Mouse (Mus musculus): ENCODE measurements around the gene Plekhj1.
A peak's percentile ranks its signal among the peaks of the same experiment; 100 is the strongest.

The Plekhj1 gene

DNA sequence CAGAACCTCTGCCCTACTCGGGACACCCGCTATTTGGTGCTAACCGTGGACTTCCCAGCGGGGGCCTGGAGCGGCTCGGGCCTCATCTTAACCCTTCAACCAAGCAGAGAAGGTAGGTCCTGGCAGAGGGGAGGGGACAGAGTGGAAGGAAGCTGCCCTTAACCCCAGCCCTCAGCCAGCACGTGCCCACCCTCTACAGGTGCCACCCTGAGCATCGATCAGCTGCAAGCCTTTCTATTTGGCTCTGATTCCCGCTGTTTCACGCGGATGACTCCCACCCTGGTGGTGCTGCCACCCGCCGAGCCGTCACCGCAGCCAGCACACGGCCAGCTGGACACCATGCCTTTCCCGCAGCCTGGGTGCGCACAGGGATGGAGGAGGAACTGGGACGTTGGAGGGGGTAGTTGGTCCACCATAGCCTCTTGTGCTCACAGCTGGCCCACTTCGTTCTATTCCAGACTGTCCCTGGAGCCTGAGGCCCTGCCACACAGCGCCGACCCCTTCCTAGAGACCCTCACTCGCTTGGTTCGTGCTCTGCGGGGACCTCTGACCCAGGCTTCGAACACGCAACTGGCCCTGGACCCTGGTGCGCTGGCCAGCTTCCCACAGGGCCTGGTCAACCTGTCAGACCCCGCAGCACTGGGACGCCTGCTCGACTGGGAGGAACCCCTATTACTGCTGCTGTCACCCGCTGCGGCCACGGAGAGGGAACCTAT, 8.1 kb upstream of the Plekhj1 start:
- no peak for DNase-seq (ENCODE audit: low read depth in 2 of 2, low spot score in 2 of 2)

DNA sequence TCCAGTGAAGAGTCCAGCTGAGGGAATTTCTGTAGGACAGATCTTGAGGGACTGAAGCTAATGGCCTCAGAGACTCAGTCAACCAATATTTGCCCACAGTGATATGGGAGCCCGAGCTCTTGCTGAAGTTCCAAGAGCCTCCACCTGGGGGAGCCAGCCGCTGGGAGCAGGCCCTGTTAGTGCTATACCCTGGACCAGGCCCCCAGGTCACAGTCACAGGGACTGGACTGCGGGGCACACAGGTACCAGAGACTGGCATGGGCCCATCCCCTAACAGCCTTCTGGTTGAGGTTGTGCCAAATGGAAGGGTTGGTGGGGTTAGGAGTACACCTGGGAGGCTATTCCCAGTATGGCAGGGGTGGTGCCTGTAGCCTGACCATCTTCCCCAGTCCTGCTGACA, 7.5 kb upstream of the Plekhj1 start:
- peak; percentile 63 to 76 for DNase-seq (ENCODE audit: low read depth in 2 of 2, low spot score in 2 of 2)

DNA sequence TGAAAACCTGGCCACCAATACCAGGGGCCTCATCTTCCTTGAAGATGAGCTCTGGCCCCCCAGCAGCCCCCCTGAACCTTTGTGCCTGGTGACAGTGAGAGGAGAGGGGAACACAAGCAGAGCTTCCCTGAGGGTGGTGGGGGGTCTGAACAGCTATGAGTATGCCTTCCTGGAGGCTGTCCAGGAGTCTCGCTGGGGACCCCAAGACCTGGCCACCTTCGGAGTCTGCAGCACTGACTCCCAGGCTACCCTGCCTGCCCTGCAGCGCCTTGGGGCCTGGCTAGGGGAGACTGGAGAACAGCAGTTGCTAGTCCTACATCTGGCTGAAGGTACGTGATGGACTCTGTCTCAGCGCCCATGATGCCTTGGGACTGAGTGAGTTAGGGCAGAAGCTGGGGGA, 6.9 kb upstream of the Plekhj1 start:
- DNase-seq (ENCODE audit: low read depth in 2 of 2, low spot score in 2 of 2), result no peak

DNA sequence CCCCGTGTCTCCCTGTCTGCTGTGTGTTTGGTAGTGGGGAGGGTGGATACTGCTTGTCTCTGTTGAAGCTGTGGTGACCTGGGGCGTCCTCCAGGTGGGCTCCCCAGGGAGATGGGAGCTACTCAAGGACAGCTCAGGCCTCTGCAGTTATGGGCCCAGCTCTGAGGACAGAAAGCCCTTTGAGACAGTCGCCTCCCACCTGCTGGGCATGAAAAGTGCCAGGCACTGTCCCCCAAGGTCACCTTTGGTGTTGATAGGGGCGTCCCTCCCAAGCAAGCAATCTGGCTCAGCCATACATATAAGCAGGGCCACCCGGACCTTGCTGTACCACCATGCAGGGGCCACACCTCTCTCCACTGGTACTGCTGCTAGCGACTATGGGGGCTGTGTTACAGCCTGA, 6.5 kb upstream of the Plekhj1 start, which contains the start of gene Amh:
Gene Amh, plus strand, starts transcription at position 328 of the 400 bp plus-strand sequence.
- DNase-seq (ENCODE audit: low read depth in 2 of 2, low spot score in 2 of 2), result no peak

DNA sequence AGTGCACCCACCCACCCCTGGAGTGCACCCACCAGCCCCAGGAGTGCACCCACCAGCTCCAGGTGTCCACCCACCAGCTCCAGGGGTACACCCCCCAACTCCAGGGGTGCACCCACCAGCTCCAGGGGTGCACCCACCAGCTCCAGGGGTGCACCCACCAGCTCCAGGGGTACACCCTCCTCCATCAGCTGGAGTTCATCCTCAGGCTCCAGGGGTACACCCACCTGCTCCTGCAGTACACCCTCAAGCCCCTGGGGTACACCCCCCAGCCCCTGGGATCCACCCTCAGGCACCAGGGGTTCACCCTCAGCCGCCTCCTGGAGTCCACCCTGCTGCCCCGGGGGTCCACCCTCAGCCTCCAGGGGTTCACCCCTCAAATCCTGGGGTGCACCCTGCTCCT, 5.9 kb upstream of the Plekhj1 start:
- no peak for DNase-seq (ENCODE audit: low read depth in 2 of 2, low spot score in 2 of 2)

DNA sequence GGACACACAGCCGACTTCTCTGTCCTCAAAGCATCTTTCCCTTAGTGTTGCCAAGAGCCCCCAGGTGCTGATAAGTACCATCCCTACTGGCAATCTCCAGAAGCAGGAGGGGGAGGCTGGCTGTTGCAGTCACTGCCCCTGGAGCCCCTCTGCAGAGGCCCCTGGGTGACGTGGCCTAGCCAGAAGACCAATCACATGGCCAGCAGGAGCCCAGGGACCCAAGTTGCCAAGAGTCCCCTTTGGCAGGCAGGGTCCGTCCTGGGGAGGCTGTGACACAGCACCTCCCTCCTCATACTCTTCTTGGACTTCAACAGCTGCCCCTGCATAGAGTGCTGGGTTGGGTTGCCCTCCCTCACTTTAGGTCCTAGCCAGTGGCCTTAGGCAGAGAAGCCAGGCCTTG, 4.6 kb upstream of the Plekhj1 start:
- DNase-seq (ENCODE audit: low read depth in 2 of 2, low spot score in 2 of 2), result no peak

DNA sequence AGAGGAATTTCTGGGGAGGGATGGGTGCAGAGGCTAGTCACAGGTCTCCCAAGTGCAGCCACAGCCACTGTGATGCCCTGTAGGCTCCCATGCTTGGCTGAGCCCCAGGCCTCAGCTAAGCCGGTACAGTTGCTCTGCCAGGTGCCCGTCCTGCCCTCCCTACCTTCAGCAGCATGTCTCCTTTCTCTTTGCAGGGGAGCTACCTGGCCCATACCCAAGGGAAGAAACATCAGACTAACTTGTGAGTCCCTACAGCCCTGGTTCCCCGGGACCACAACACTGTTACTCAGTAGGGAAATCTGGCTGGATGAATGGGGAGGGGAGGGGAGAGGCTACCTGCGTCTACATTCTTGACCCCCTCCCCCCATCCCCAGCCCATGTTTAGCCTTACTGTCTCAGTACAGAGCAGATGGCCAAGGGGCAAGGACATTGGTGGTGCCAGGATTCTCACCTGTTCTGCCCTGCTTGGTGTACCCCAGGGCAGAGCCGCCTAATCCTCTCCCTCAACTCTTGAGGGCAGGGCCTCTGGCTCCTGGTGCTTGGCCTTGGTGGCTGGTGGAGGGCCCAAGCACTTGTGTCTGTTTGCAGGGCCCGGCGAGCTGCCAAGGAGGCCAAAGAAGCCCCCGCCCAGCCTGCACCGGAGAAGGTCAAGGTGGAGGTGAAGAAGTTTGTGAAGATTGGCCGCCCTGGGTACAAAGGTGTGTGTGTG, 3.9 kb upstream of the Plekhj1 start:
- DNase-seq (ENCODE audit: low read depth in 2 of 2, low spot score in 2 of 2), result no peak

DNA sequence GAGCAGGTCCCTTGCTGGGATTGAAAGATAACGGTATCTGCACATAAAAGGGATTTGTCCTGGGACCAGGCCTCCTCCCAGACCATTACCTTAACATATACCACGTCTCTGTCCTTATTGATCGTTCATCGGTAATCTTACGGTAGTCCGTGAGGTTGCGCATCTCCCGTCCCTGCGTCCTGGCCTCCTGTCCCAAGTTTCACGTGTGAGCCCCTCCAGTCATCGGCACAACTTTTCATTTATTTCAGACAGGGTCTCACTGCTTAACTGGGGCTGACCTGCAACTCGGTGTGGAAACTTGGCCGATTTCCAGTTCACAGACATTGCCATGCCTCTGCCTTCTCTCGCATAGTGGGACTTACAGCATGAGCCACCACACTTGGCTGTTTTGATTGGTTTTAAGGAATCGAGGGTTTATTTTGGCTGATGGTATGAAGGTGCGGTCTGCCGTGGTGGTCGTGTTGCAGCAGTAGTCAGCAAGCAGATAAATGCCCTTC, 692 bp upstream of the Plekhj1 start:
- DNase-seq (ENCODE audit: low read depth in 2 of 2, low spot score in 2 of 2), result no peak

DNA sequence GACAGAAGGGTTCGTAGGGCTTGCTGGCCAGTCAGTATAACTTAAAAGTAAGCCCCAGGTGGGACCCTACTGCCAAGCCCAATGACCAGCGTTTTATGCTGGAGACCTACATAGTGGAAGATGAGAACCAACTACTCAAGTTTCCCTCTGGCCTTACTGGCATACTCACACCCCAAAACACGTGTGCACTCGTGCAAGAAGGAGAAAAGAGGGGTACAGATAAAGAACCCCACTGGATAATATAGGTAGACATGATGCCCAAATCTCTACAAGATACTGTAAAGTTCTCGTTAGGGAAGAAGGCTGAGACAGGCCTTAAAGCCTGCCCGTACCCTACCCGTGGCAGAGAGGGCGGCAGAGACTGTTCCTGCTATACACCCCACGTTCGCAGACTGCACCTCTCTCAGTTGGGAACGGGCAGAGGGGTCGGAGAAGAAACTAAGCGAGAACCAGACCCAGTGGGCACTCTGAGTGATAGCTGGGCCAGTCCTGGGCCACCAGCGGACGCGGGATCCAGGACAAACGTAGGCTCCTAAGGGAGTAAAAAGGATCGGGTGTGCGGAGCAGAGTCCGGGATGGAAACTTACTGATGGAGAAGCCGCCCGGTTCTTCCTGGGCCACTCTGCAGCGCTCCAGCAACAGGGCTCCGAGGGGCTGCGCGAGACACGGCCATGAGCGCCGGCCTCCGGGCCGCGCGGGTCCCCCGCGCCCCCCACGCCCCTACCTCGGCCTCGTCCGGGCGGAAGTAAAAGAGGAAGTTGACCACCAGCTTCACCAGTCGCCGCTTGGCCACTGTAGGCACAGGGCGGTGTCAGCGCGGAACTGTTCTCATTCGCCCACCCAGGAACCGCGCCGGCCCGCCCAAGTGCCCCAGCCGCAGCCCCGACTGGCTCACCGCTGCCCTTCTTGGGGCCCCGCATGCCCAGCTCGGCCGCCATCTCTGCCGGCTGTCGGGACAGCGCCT, 958 bp downstream of the Plekhj1 start:
- DNase-seq (ENCODE audit: low read depth in 2 of 2, low spot score in 2 of 2), result no peak

DNA sequence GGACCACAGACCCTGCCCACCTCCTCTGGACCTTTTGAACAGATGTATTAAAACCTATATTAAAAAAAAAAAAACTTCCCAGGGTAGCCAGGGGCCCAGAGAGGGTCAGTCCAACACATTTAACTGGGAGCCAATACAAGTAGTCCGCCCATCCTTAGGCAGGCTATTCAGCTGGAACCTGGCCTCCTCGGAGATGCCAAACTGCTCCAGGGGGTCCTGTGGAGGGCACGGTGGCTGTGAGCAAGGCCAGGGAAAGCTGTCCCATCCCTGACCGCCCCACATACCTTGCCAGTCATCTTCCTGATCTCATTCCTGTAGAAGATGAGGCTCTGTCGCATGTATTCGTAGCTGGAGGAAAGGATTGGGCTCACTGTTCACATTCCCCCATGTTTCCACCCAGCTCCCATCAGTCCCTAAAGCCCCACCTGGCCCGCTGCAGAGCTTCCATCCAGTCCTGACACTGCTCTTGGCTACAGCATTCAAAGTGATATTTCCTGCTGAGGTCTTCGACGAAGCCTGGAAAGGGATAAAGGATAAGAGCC, 2.0 kb downstream of the Plekhj1 start:
- no peak for DNase-seq (ENCODE audit: low read depth in 2 of 2, low spot score in 2 of 2)

DNA sequence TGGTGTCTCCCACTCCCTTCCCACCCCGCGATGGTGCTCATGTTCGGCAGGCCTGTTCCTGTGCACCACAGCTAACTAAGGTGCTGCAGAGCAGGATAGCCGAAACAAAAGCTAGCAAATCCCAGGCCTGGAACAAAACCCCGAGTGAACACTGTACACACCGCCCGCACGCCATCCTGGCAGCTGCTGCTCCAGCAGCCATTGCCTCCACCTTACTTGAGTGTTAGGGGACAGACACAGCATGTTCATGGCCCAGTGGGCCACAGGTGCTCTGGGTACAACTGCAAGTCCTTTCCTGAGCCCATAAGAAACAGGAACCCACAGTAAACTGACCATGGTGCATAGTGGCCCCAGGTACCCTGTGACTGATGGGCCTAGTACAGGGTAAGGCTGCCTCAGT, 3.7 kb downstream of the Plekhj1 start:
- no peak for DNase-seq (ENCODE audit: low read depth in 2 of 2, low spot score in 2 of 2)

DNA sequence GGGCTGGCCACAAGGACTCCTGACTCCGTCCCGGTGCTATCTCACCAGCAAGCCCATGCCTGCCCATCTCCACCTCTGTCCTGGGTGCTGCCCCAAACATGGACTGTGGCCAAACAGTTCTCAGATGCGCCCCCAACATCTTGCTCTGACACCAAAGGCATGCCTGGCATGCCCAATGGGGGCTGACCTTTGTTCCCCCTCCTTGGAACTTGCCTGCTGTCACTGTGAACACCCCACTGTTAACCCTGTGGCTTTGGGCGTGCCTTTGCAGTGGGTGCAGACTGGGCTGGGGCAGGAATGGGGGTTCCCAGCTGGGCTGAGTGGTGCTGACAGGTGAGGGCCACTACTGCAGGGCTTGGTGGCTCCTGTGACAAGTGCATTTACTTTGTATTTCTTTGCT, 4.6 kb downstream of the Plekhj1 start:
- DNase-seq (ENCODE audit: low read depth in 2 of 2, low spot score in 2 of 2), result no peak

DNA sequence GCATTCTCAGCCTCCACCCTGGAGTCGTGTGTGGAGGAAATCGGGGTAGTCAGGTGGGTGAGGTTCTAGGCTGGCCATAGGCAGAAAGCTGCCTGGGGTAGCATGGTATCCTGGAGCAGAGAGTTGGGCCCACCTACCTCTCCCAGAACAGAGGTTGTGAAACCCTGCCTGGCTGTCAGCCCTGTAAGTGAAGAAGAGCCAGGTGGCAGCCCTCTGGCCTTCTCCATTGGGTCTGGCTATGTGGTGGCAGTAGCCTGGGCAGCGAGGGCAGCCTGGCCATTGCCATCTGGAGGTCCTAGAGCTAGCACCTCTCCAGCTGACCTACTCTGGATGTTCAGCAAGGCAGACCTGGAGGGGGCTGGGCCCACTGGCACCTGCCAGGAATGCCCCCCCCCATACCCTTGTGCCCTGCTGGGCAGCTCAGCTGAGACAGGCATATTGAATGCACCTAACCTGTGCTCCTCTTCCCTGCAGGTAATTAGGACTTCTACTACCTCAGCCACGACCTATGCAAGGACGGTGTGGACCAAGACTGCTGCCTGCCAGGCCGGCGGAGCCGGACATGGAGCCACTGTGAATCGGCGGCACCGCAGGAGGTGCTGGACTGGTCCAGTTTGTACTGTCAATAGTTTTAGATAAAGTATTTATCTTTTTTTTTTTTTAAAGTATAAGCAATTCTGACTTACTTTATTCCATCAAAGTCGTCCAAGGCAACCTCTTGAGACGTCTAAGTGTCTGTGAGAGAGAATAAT, 5.2 kb downstream of the Plekhj1 start:
- no peak for DNase-seq (ENCODE audit: low read depth in 2 of 2, low spot score in 2 of 2)

DNA sequence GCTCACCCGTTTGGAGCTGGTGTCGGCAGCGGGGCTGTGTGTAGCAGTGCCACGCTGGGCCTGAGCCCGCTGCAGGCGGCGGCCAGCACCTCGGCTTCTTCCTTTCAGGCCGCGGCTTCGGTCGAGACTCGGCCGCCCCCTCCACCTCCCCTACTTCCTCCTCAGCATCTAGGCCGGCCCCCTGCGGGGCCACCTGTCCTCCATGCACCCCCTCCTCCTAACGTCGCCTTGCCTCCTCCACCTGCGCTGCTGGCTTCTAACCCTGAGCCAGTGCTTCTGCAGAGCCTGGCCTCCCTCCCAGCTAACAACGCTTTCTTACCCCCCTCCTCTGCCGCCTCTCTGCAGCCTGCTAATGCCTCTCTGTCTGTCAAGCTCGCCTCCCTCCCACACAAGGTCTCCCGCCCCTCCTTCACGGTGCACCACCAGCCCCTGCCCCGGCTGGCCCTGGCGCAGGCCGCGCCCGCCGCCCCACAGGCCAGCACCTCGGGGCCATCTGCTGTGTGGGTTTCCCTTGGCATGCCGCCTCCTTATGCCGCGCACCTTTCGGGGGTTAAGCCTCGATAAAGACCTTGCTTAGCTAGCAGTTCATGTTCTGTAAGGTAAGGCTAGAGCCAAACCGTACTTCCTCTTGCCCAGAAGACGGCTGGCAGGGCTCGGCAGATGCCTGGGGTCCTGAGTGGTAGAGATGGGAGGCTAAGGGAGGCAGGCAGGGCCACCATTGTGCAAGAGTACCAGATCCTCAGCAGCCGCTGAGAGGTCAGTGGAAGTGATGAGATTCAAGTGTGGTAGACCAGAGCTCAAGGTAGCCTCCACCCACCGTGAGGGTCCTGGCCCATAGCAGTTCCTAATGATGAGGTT, 6.0 kb downstream of the Plekhj1 start:
- DNase-seq (ENCODE audit: low read depth in 2 of 2, low spot score in 2 of 2), result no peak

DNA sequence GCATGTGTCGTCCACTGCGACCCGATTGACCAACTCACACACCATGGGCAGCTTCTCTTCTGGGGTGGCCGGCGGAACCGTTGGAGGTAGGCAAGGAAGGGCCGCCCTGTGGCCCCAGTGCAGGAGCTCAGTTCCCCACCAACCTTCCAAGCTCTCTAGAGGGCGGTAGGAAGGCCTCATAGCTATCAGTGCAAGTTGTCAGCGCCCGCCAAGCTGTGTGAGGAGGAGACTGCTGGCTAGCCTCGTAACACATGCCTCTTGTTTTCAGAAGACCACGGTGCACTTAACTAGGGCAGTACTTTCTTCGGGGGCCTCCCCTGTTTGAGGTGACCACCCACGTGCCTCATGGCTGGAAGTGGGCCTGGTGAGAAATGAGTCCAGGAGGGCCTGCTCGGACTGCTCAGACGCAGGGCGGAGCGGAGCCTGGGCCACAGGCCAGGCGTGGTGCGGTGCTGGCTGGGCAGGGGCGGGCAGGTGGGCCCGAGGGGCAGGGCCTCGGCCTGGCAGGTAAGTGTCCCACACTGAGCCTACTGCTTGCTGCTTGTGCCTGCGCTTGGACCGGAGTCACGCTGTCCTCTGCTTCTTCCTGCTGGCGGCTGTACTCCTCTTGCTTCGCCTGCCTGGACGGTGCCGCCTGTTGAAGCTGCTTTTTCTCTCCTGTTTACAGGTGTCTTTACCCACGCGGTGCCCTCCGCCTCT, 6.8 kb downstream of the Plekhj1 start:
- DNase-seq (ENCODE audit: low read depth in 2 of 2, low spot score in 2 of 2), result no peak

DNA sequence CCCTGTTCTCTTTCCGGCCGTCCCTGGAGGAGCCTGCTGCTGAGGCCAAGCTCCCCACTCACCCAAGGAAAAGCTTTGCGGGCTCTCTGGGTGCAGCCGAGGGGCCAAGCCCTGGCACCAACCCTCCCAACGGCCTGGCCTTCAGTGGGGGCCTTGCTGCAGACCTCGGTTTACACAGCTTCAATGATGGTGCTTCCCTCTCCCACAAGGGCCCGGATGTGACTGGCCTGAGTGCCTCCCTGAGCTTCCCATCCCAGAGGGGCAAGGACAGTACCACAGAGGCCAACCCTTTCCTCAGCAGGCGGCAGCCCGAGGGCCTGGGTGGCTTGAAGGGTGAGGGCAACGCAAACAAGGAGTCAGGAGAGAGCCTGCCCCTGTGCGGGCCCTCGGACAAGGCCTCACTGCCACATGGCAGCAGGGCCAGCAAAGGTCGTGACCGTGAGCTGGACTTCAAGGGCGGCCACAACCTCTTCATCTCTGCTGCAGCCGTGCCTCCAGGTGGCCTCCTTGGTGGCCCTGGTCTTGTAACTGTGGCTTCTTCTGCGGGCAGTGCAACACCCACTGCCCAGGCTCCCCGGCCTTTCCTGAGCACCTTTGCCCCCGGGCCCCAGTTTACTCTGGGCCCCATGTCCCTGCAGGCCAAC, 7.5 kb downstream of the Plekhj1 start:
- no peak for DNase-seq (ENCODE audit: low read depth in 2 of 2, low spot score in 2 of 2)

DNA sequence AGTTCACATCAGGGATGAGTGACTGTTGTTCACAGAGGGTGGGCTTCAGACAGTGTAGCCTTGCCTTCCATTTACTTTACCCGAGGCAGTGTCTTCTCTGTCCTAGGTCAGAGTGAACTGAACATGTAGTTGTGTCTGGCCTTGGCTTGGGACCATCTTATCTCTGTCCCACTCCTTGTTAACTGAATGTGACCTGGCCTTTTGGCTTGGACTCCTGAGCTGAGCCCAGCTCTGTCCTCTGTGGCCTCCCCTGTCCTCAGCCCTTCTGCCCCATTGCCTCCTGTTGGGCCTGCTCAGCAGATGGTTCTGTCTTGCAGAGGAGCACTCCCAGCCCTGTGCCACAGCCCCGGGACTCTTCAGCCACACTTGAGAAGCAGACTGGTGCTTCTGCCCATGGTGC, 10.9 kb downstream of the Plekhj1 start:
- DNase-seq (ENCODE audit: low read depth in 2 of 2, low spot score in 2 of 2), result no peak

DNA sequence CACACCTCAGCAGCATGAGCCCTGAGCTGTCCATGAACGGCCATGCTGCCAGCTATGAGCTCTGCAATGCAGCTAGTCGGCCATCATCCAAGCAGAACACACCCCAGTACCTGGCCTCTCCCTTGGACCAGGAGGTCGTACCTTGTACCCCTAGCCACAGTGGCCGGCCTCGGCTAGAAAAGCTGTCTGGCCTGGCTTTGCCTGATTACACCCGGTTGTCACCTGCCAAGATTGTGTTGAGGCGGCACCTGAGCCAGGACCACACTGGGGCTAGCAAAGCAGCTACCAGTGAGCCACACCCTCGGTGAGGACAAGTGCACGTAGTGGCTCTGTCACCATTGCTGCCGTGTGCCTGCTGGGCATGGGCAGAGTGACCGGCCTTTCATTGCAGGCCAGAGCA, 12.5 kb downstream of the Plekhj1 start:
- no peak for DNase-seq (ENCODE audit: low read depth in 2 of 2, low spot score in 2 of 2)

DNA sequence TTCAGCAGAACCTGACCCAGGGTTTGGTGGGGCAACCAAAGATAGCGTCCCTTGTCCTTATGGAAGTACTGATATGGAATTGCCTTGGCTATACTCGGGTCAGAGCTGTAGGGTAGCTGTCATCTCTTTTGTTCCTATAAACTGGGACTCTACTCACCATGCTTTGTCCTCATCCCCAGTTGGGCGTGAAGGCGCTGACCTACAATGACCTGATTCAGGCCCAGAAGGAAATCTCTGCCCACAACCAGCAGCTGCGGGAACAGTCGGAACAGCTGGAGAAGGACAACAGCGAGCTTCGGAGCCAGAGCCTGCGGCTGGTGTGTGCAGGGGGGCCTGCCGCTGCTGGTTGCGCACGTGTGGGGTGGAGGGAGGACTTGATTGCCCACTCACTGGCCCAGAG, 13.6 kb downstream of the Plekhj1 start:
- DNase-seq (ENCODE audit: low read depth in 2 of 2, low spot score in 2 of 2), result no peak
